Mouse (Mus musculus) bone marrow, adult 2 months (tissue): ENCODE measurements around the gene Sun5.

Source experiments
- CTCF ChIP-seq: fragments of 200-500 bp; IDR thresholded peaks from 2 replicates; pipeline ENCODE4 v1.5.1; 2011; ENCODE audit warnings: low read length, control low read depth; ENCODE audit not compliant: control insufficient read depth, insufficient read depth
- POLR2A ChIP-seq: fragments of 200-500 bp; IDR thresholded peaks from 2 replicates; pipeline ENCODE4 v1.6.1; 2011; ENCODE audit warnings: low read depth, mild to moderate bottlenecking, control low read depth, low read length, borderline replicate concordance; ENCODE audit not compliant: control insufficient read depth

- TF ChIP-seq CTCF (no peak), POLR2A (no peak)
Observed at GRCm38 (mm10) chr2:153870984-153871383, at the start of gene Sun5.
